Mouse (Mus musculus) liver, postnatal 0 days (tissue): Measurements from ENCODE around the gene Cd80. TPM values are rescaled to one million over a fixed set of nuclear protein-coding genes. Genes with fewer than 3 reads are reported as not detected.
A peak's percentile ranks its signal among the peaks of the same experiment; 100 is the strongest.

Experiments used
- ATAC-seq: fragments of 200-750 bp; cut with Nextera tagmentation; 2 replicates; pipeline ENCODE4 v1.8.0; 2017; ENCODE audit warnings: mild to moderate bottlenecking, moderate library complexity
- DNase-seq: peaks from one replicate; pipeline ENCODE4 v3.0.0-alpha.2; 2016
- H3K27ac ChIP-seq: fragments of 300-500 bp; sonication (generic); 2 replicates; pipeline ENCODE4 v1.5.1; 2014; ENCODE audit warnings: antibody characterized with exemption, moderate library complexity, mild to moderate bottlenecking, low read depth
- H3K27me3 ChIP-seq: fragments of 300-500 bp; sonication (generic); 2 replicates; pipeline ENCODE4 v1.6.1; 2014; ENCODE audit warnings: low read length, control low read depth, mixed read lengths; ENCODE audit not compliant: insufficient read depth
- H3K36me3 ChIP-seq: fragments of 300-500 bp; sonication (generic); replicated peaks from 2 replicates; pipeline ENCODE4 v1.6.1; 2014; ENCODE audit warnings: mild to moderate bottlenecking, control low read depth, low read length, moderate library complexity, mixed read lengths; ENCODE audit not compliant: insufficient read depth
- H3K4me1 ChIP-seq: fragments of 300-500 bp; sonication (generic); 2 replicates; pipeline ENCODE4 v1.6.1; 2014; ENCODE audit warnings: antibody characterized with exemption, mild to moderate bottlenecking, control low read depth; ENCODE audit not compliant: insufficient read depth
- H3K4me2 ChIP-seq: fragments of 300-500 bp; sonication (generic); 2 replicates; pipeline ENCODE4 v1.6.1; 2014; ENCODE audit warnings: low read depth, mild to moderate bottlenecking, low read length, moderate library complexity, mixed read lengths
- H3K4me3 ChIP-seq: fragments of 300-500 bp; sonication (generic); 2 replicates; pipeline ENCODE4 v1.5.1; 2014; ENCODE audit warnings: low read depth, low read length
- H3K9ac ChIP-seq: fragments of 300-500 bp; sonication (generic); replicated peaks from 2 replicates; pipeline ENCODE4 v1.6.1; 2014; ENCODE audit warnings: mild to moderate bottlenecking, moderate library complexity
- H3K9me3 ChIP-seq: fragments of 300-500 bp; sonication (generic); 2 replicates; pipeline ENCODE4 v1.6.1; 2016; ENCODE audit warnings: mild to moderate bottlenecking, control low read depth, low read length, mixed read lengths
- CTCF ChIP-seq: sonication (generic); IDR thresholded peaks from 2 replicates; pipeline ENCODE4 v1.5.1; 2016; ENCODE audit warnings: antibody characterized with exemption, low read depth
- EP300 ChIP-seq: IDR thresholded peaks from 2 replicates; pipeline ENCODE4 v1.6.1; 2016; ENCODE audit warnings: antibody characterized with exemption, low read depth, mild to moderate bottlenecking
- WGBS: fragments of 180-500 bp; shearing (Covaris S2); extraction: QIAGEN DNeasy Blood & Tissue Kit; methylation state at CpG from one replicate; pipeline ENCODE4 v1.1.7; 2014; ENCODE audit not compliant: insufficient replicate concordance; 5-methylcytosine and 5-hydroxymethylcytosine counted together
- polyA plus RNA-seq: library from polyadenylated mRNA; unstranded; fragments of >200 nt; fragmentation: Nextera tagmentation; extraction: Ambion mirVana; gene quantifications from 2 replicates; pipeline ENCODE4 v1.2.1, GENCODE M21; 2015

Gene Cd80
- polyA plus RNA-seq, 1 experiment from 2014 or later = 0.15 TPM

DNA sequence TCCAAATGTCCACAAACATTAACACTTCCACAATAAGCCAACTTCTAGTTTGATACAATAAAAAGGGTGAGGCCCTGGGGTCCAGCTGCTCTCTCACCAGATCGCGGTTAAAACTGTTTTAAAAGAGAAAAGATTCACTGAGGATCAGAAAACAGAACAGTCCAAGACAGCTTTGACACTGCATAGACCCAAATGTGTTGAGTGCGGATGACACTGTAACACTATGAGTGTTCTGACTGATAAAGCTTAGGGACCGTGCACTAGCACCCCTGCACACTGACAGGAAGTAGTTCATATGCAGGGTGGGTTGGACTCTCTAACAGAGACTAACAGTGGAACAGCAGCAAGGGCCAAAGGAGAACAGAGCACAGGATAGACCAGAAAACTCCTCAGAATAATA lies 1.4 kb upstream of the Cd80 start:
- peaks cover 23% of the 10 kb centered on the region for H3K4me1 ChIP-seq
- H3K9me3 ChIP-seq = no peaks in the 10 kb centered on the region
- ATAC-seq (no peak), DNase-seq (no peak)
- H3K27me3 ChIP-seq = no peaks in the 10 kb centered on the region
- no peaks in the 10 kb centered on the region; the same call in 1 of the 2 replicates for H3K36me3 ChIP-seq
- no peak overlapping the region for H3K4me2 ChIP-seq
- no peak overlapping the region for H3K4me3 ChIP-seq
- no peak overlapping the region for H3K27ac ChIP-seq
- WGBS = 47% methylated on average over 4 of the region's 4 CpGs
- H3K9ac ChIP-seq = no peak overlapping the region
- TF ChIP-seq EP300 (no peak), CTCF (no peak)

DNA sequence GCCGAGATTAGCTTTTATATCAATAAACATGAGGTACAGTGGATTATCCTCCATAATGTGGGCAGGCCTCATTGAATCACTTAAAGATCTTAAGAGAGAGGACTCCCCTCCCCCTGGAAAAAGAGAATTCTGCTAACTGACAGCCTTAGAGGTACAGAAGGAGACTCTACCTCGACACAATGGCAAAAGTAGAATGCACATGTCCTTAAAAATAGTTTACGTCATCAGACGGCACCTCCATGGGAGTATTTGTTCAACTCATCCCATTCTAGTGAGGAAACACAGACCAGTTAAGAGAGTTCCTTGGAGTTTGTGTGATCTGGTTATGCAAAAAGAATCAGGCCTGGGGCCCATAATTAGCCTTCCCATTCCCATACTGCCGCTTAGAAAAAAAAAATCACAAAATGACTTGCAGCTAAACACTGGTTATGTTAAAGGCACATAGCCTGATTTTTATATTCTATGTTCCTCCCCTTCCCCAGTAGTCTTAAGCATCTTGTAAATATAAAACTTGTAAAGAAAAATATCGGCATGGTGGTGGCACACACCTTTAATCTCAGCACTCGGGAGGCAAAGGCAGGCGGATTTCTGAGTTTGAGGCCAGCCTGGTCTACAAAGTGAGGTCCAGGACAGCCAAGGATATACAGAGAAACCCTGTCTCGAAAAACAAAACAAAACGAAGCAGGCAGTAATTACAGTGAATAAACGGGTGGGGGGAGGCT lies 667 bp upstream of the Cd80 start:
- TF ChIP-seq EP300 (no peak), CTCF (no peak)
- no peak for DNase-seq
- Histone ChIP-seq H3K4me3 (no peak overlapping the region), H3K9ac (no peak overlapping the region), H3K4me2 (no peak overlapping the region), H3K4me1 (peaks cover 23% of the 10 kb centered on the region), H3K27ac (no peak overlapping the region), H3K27me3 (no peaks in the 10 kb centered on the region), H3K9me3 (no peaks in the 10 kb centered on the region), H3K36me3 (no peaks in the 10 kb centered on the region)
- ATAC-seq = no peak
- WGBS = 80% methylated on average over 11 of the region's 11 CpGs

DNA sequence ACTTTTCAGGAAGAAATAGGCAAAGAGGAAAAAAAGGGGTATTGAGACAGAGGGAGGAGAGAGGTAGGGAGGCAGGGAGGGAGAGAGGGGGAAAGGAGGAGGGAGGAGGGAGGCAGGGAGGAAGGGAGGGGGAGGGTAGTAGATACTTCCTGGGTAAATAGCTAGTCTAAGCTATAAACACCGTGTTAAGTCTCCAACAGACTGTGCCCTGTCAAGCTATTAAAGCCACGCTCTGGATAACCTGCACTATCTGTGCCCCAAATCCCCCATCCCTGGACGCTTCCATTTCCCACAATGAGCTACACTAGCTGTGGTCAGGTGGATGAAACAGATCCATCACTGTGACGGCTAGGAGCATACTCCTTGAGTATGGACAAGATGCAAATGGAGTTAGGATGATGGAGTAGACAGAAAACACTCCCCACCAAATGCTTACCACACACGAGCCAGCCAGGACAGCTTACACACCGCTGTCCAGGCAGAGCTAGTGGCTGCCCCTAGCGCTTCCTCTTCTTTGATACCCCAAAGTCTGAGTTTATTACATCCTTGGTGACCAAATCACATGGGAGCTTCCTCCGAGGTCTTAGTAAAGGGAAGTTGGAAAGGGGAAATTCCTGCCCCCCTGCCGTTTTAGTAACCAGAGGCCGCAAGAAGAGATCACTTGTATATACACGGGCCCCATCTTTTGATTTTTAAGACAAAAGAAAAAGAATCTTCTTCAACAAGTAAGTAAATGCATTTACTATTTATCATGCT lies 1.6 kb downstream of the Cd80 start:
- no peak for TF ChIP-seq EP300
- no peak for TF ChIP-seq CTCF
- H3K36me3 ChIP-seq = no peaks in the 10 kb centered on the region
- ATAC-seq = no peak
- 0 out of 2 replicates have a peak overlapping the region, but pooled peaks have one; percentile 2 for H3K4me3 ChIP-seq
- WGBS = 35% methylated on average over 11 of the region's 11 CpGs
- peaks cover 8% of the 10 kb centered on the region for H3K4me1 ChIP-seq
- H3K4me2 ChIP-seq = peak overlapping the region; percentile 16
- H3K9ac ChIP-seq = no peak overlapping the region
- H3K27me3 ChIP-seq = no peaks in the 10 kb centered on the region
- H3K27ac ChIP-seq = no peak overlapping the region
- DNase-seq = no peak
- H3K9me3 ChIP-seq = no peaks in the 10 kb centered on the region

DNA sequence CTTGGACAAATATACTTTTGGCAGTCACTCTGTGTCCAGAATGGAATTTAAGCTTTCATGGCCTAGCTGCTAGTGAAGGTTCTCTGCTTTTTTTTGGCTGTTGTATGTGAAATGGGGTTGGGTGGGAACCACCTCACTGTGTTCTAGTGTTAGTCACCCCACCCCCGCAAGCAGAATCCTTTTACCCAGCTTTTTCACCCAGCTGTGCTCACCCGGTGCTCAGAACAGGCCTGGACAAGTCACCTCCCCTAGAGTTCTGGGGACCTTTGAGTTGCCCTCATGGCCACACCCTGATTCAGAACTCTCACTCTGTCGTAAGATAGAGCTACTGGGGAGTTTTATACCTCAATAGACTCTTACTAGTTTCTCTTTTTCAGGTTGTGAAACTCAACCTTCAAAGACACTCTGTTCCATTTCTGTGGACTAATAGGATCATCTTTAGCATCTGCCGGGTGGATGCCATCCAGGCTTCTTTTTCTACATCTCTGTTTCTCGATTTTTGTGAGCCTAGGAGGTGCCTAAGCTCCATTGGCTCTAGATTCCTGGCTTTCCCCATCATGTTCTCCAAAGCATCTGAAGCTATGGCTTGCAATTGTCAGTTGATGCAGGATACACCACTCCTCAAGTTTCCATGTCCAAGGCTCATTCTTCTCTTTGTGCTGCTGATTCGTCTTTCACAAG lies 3.4 kb downstream of the Cd80 start:
- 57% methylated on average over 6 of the region's 6 CpGs for WGBS
- Histone ChIP-seq H3K9me3 (no peaks in the 10 kb centered on the region), H3K27me3 (no peaks in the 10 kb centered on the region), H3K4me1 (peaks cover 16% of the 10 kb centered on the region), H3K27ac (0 out of 2 replicates have a peak overlapping the region, but pooled peaks have one; percentile 29), H3K36me3 (no peaks in the 10 kb centered on the region), H3K9ac (no peak overlapping the region), H3K4me2 (0 out of 2 replicates have a peak overlapping the region, but pooled peaks have one; percentile 1), H3K4me3 (no peak overlapping the region)
- DNase-seq (no peak), ATAC-seq (peak; percentile 47)
- no peak for TF ChIP-seq CTCF
- no peak for TF ChIP-seq EP300

- Histone ChIP-seq H3K4me2 (no peak overlapping the region), H3K9me3 (no peaks in the 10 kb centered on the region), H3K27me3 (no peaks in the 10 kb centered on the region), H3K4me1 (peaks cover 13% of the 10 kb centered on the region), H3K9ac (no peak overlapping the region), H3K4me3 (no peak overlapping the region), H3K27ac (no peak overlapping the region), H3K36me3 (no peaks in the 10 kb centered on the region)
- 80% methylated on average over 4 of the region's 4 CpGs for WGBS
- DNase-seq (no peak), ATAC-seq (no peak)
- TF ChIP-seq CTCF (no peak), EP300 (no peak)
Measured at GRCm38 (mm10) chr16:38459990-38460389, 4.6 kb downstream of the Cd80 start.

- Histone ChIP-seq H3K9me3 (no peaks in the 10 kb centered on the region), H3K4me3 (no peak overlapping the region), H3K4me1 (peaks cover 13% of the 10 kb centered on the region), H3K27me3 (no peaks in the 10 kb centered on the region), H3K36me3 (no peaks in the 10 kb centered on the region), H3K27ac (peak overlapping the region; percentile 44; the same call in 1 of the 2 replicates), H3K9ac (no peak overlapping the region), H3K4me2 (peak overlapping the region; percentile 42; the same call in 1 of the 2 replicates)
- whole genome bisulfite sequencing = 61% methylated on average over 8 of the region's 8 CpGs
- no peak for ATAC-seq
- TF ChIP-seq CTCF (no peak), EP300 (no peak)
- DNase-seq = no peak
Measured at GRCm38 (mm10) chr16:38461749-38462148, 6.4 kb downstream of the Cd80 start.
